Mouse (Mus musculus) ovary, postnatal 10 days (tissue): ENCODE results near the gene Tab1.
"Not testable (repeated sequence)": the region's sequence is repeated elsewhere in the genome, so short reads cannot be mapped to it uniquely, and the experiment has no call there.

Experiments used
- DNase-seq: peaks from one replicate; pipeline ENCODE4 v3.0.0; 2022; ENCODE audit warnings: low spot score

Tab1 gene

DNA sequence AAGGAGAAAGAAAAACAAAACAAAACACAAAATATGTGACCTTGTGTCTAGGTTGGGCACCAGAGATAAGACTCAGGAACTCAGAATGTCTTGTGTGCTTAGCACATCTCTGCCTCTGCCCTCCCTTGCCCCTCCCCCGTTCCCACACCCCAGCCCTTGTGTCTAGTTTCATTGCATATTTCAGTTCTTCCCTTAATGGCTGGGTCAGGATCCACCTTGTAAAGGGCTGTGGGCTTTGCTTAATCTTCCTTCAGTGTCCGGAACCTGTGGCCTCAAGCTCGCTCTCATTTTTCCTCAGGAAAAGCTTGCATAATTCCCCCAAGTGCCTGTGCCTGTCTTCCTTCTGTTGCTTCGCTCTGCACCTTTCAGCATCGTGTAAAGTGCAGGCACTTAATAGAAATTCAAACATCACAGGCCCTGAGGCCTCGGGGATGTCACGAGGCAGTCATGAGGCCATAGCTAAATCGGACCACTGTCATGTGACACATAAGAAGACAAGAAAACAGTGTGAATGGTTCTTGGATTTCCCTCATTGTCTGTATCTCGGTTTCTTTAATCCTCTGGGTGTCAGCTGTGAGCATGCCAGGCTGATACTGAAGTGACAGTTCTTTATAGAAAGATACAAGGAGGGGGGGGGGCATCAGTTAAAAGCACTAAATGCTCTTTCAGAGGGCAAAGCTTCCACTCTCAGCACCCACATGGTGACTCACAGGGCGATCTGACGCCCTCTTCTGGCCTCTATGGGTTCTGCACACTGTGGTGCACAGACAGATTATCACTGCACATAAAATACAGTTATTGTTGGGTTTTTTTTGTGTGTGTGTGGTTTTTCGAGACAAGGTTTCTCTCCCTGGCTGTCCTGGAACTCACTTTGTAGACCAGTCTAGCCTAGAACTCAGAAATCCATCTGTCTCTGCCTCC is 27.2 kb upstream of the Tab1 start:
- DNase-seq, result no peak

DNA sequence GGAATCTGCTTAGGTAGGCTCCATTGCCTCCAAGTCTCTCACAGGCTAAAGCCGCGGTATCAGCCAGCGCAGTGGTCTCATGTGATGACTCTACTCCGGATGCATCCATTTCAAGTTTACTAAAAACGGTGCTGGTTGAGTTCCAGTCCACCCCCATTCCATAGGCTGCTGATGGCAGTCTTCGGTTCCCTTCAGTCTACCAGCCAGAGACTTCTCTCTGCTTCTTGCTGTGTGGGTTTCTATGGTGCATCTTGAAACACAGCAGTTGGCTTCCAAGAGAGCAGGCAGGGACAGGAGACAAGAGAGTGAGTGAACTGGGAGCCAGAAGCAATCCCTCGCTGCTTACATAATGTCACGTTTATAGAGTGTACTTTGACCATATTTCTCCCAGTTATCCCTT is 25.8 kb upstream of the Tab1 start:
- no peak for DNase-seq

DNA sequence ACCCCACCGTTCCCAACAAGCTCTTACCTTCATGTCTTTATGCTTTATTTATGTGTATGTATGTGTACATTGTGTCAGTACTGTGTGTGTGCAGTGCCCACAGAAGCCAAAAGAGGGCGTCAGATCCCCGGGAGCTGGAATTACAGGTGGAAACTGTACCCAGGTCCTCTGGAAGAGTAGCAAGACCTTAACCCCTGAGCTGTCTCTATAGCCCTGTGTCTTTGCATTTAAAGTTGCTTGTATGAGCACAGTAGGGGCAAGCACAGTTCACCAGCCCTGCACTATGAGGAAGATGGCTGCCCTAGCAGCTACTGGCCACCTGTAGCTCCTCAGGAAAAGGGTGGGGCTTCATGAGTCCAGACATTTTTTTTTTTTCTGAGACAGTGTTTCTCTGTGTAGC is 25.4 kb upstream of the Tab1 start:
- DNase-seq, result no peak

DNA sequence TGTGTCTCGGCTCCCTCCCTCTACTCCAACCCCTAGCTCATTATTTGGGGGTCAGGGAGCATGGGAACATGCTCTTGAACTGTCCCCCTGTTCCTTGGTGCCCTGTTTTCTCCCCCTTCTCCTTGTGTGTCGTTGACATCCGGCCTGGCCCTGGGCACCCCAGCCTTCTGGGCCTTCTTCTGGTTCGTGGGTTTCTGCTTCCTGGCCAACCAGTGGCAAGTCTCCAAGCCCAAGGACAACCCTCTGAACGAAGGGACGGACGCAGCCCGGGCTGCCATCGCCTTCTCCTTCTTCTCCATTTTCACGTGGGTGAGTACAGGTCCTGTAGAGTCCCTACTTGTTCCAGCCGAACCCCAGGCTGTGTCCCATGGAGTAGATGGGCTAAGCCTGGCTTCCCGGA is 21.5 kb upstream of the Tab1 start:
- DNase-seq, result no peak

DNA sequence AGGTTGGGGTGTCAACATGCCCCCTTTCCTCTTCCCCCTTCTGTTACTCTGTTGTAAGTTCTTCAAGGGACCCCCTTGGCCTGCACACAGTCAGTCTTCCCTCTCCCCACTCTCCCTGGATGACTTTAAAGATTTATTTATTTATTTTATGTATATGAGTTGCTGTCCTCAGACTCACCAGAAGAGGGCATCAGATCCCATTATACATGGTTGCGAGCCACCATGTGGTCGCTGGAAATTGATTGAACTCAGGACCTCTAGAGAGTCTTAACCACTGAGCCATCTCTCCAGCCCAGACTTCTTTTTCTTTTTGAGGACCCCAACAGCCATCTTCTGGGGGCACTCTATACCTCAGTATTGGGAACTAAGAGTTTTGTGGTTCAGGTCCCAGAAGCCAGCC is 20.4 kb upstream of the Tab1 start:
- no peak for DNase-seq

GRCm38 (mm10) chr15:80114414-80114813 is 18.5 kb upstream of the Tab1 start:
- no peak for DNase-seq

GRCm38 (mm10) chr15:80115256-80115655 is 17.7 kb upstream of the Tab1 start:
- no peak for DNase-seq

- no peak for DNase-seq
Observed at GRCm38 (mm10) chr15:80115866-80116794, 16.8 kb upstream of the Tab1 start.

- DNase-seq, result no peak
Observed at GRCm38 (mm10) chr15:80117154-80117553, 15.8 kb upstream of the Tab1 start.

DNA sequence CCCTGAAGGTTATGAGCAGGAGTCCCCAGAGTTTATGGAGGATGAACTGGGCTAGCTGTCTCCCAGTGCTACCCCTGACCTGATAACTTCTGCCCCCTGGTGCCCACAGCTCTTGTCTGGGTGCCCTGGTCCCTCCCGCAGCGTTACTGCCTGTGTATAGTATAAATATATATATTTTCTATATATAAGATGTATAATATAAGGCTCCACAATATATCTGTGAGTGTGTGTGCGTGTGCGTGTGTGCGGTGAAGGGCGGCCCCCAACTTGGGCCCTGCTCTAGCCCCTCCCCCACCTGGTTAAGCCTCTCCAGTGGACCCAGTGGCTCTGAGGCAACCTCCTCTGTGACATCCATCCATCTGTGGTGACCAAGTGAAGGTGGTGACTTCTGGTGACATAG is 13.9 kb upstream of the Tab1 start:
- no peak for DNase-seq

GRCm38 (mm10) chr15:80121721-80122325 is 11.1 kb upstream of the Tab1 start:
- no peak for DNase-seq

DNA sequence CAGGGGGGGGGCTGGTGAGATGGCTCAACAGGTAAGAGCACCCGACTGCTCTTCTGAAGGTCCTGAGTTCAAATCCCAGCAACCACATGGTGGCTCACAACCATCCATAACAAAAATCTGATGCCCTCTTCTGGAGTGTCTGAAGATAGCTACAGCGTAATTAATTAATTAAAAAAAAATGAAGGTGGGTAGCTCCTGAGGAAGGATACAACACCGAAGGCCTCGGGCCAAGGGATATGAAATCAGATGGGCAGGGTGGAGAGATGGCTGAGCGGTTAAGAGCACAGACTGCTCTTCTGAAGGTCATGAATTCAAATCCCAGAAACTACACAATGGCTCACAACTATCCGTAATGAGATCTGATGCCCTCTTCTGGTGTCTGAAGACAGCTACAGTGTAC is 10.5 kb upstream of the Tab1 start:
- DNase-seq, result not testable (repeated sequence)

GRCm38 (mm10) chr15:80124651-80125050 is 8.3 kb upstream of the Tab1 start:
- no peak for DNase-seq

- DNase-seq, result no peak
Observed at GRCm38 (mm10) chr15:80127191-80127590, 5.7 kb upstream of the Tab1 start.

GRCm38 (mm10) chr15:80129982-80130381 is 2.9 kb upstream of the Tab1 start:
- no peak for DNase-seq

- no peak for DNase-seq
Observed at GRCm38 (mm10) chr15:80130689-80131088, 2.2 kb upstream of the Tab1 start.

DNA sequence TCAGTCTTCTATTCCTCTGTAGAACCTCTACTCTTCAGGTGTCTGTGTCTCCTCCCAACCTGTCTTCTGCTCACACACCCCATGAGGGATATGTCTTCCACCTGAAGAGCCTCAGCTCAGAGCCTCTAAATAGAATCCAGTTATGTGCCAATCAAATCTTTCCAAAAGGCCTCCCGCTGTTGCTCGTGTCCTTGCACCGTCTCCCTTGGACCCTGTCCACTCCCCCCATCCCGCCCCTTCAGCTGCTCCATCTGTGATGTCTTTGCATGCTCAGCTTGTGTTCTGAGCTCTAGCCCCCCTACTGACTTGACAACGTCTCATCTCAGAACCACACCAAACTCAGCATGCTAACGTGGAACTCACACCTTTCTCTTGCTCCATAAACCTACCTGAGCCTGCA is 1.5 kb upstream of the Tab1 start:
- DNase-seq, result no peak

GRCm38 (mm10) chr15:80132452-80132851 is 475 bp upstream of the Tab1 start:
- DNase-seq, result no peak

DNA sequence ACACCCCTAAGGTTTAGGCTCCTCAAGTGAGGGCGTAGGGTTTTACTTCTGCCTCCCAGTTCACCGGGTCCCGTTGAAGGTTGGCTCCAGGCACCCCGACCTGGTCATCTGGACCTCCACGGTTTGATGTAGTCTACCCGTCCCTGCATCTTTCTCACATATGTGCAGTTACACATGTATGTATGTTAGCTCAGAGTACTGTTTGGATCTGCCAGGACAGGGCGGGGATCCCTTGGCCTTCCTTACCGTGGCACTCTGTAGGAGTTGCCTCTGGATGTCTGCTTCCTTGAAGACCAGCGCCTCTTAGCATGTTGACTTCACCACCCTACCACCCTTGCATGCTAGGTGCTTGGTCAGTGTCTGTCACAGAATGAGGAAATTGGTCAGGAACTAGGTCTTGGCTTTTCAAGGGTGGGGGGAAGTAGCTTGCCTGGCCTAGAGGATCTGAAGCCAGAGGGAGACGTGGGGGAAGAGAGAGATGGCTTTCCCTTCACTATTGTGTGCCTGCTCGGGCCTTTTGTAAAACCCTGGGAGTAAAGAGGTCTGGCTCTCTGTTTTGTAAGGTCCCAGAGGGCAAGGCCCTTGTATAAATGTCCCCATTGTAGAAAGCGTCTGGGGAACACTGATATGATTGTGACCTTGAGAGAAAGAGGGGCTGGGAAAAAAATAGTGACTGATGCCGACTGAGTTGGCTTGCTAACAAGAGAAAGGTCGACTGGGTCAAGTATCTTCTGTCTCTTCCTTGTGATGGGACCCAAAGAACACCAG is 939 bp downstream of the Tab1 start:
- DNase-seq, result no peak

DNA sequence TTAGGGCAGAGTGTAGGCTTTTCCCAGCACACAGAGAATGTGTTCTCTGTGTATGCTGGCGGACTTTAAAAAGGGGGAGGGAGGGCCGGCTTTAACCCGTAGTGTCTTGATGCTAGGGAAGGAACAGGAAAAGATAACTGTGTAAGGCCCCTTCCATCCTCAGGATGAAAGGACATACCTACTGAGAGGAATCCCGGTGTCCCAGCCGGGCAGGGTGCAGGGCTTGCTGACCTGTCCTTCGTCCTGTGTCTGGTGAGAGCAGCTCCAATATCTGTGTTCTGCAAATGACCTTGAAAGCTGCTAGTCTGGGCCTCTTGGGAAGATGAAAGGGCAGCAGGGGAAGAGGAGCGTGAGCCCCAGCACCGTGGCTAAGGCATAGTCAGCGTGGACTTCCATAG is 1.5 kb downstream of the Tab1 start:
- DNase-seq, result no peak

- no peak for DNase-seq
Observed at GRCm38 (mm10) chr15:80135499-80135898, 2.6 kb downstream of the Tab1 start.

GRCm38 (mm10) chr15:80136645-80137044 is 3.7 kb downstream of the Tab1 start:
- no peak for DNase-seq
